Mouse (Mus musculus): ENCODE data around the gene Adamts5.

Gene Adamts5

GRCm38 (mm10) chr16:85822330-85822916 is 79.2 kb downstream of the Adamts5 start:
- in situ Hi-C loops (cut with MboI, MseI): loop anchor here (25.0 kb wide), 1 partner anchor 590 kb away; no protein-coding TSS in a partner anchor

GRCm38 (mm10) chr16:85819808-85820458 is 81.7 kb downstream of the Adamts5 start:
- in situ Hi-C loops (cut with MboI, MseI): loop anchor here (25.0 kb wide), 1 partner anchor 592 kb away; no protein-coding TSS in a partner anchor

DNA sequence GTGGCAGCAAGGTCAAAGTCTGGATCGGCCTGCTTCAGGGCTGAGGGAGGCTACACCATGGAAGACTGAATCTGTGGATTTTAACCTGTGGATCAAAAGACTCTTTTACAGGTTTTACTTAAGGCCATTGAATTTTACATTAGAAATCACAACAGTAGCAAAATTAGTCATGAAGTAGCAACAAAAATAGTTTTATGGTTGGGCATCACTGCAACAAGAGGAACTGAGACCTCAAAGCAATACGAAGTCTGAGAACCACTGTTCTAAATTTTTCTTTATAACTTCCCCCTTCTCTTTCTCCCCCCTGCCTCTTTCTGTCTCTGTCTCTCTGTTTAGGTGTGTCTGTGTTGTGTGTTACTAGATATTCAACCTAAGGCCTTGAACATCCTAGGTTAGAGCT is 87.5 kb downstream of the Adamts5 start:
- in situ Hi-C loops (cut with MboI, MseI): loop anchor here (25.0 kb wide), 1 partner anchor 598 kb away; no protein-coding TSS in a partner anchor

DNA sequence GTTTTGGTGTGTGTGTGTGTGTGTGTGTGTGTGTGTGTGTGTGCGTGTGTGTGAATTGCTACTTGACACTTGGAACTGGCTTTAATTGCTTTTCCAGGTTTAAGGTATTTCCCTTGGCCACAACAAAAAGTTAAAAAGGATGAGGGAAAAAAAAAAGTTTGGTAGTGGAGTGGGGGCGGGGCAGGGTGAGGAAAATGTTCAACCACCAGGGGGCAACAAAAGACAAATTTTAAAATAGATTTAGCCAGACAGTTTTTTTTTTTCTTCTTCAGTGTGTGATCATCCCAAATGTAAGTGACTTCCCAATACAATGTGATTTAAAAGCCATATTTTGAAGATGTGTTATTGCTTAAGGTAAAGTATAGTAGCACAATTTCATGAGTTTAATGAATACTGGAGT is 94.0 kb downstream of the Adamts5 start:
- in situ Hi-C loops (cut with MboI, MseI): loop anchor here (10.0 to 25.0 kb wide), 2 partner anchors 605 to 1437 kb away; no protein-coding TSS in a partner anchor

DNA sequence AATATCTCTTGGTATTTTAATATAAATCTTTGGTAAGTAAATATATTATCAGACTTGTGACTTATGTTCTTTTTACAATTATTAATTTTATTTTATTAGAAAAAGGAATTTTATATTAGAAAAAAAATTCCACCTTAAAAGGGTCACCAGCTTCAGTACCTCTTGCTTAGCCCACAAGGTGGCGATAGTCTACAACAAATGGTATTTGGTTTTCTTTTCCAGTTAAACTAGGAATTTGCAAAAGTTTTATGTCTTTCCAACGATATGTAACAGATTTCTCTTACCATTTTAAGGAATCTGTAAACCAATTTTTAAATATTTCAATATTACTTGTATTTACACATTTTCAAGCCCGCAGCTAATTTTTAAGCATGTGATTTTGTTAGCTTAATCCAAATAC is 94.6 kb downstream of the Adamts5 start:
- in situ Hi-C loops (cut with MboI, MseI): loop anchor here (10.0 to 25.0 kb wide), 2 partner anchors 605 to 1438 kb away; no protein-coding TSS in a partner anchor

Data from T-helper 2 cell (primary cell).